Mouse (Mus musculus) stomach, embryonic 16.5 days (tissue): ENCODE results near the gene Elac2. TPM values are rescaled to one million over a fixed set of nuclear protein-coding genes. Genes with fewer than 3 reads are reported as not detected.

Source experiments
- ATAC-seq: fragments of 200-750 bp; cut with Nextera tagmentation; 2 replicates; pipeline ENCODE4 v1.8.0; 2017; ENCODE audit warnings: moderate number of reproducible peaks, moderate TSS enrichment; ENCODE audit not compliant: insufficient read depth, low FRiP score
- H3K27ac ChIP-seq: fragments of 300-500 bp; sonication (generic); 2 replicates; pipeline ENCODE4 v1.5.1; 2014; ENCODE audit warnings: low read length
- H3K27me3 ChIP-seq: fragments of 300-500 bp; sonication (generic); 2 replicates; pipeline ENCODE4 v1.6.1; 2014; ENCODE audit warnings: low read length, control low read depth, mixed read lengths; ENCODE audit not compliant: control insufficient read depth, insufficient read depth
- H3K36me3 ChIP-seq: fragments of 300-500 bp; sonication (generic); 2 replicates; pipeline ENCODE4 v1.6.1; 2014; ENCODE audit warnings: low read length; ENCODE audit not compliant: control insufficient read depth, insufficient read depth
- H3K4me1 ChIP-seq: fragments of 300-500 bp; sonication (generic); 2 replicates; pipeline ENCODE4 v1.6.1; 2014; ENCODE audit warnings: low read length, control low read depth, mixed read lengths; ENCODE audit not compliant: control insufficient read depth, insufficient read depth
- H3K4me2 ChIP-seq: fragments of 300-500 bp; sonication (generic); 2 replicates; pipeline ENCODE4 v1.6.1; 2014; ENCODE audit warnings: low read depth, low read length, mixed read lengths
- H3K4me3 ChIP-seq: fragments of 300-500 bp; sonication (generic); replicated peaks from 2 replicates; pipeline ENCODE4 v1.5.1; 2014; ENCODE audit warnings: mild to moderate bottlenecking, low read length
- H3K9ac ChIP-seq: fragments of 300-500 bp; sonication (generic); 2 replicates; pipeline ENCODE4 v1.6.1; 2014; ENCODE audit warnings: low read length
- H3K9me3 ChIP-seq: fragments of 300-500 bp; sonication (generic); replicated peaks from 2 replicates; pipeline ENCODE4 v1.6.1; 2016; ENCODE audit warnings: low read length, control low read depth; ENCODE audit not compliant: control insufficient read depth
- WGBS: fragments of 180-500 bp; shearing (Covaris S2); extraction: QIAGEN DNeasy Blood & Tissue Kit; methylation state at CpG from one replicate; pipeline ENCODE4 v1.1.7; 2014; 5-methylcytosine and 5-hydroxymethylcytosine counted together
- polyA plus RNA-seq: library from polyadenylated mRNA; unstranded; fragments of >200 nt; fragmentation: Nextera tagmentation; extraction: Ambion mirVana; gene quantifications from 2 replicates; pipeline ENCODE4 v1.2.1, GENCODE M21; 2015

Gene Elac2
- 23.5 and 23.6 TPM in 2 replicates for polyA plus RNA-seq

GRCm38 (mm10) chr11:64978720-64979488, at the start of gene Elac2:
Gene Elac2, plus strand, starts transcription at chr11:64979038.
- H3K9me3 ChIP-seq: no peaks in the 10 kb centered on the region
- peaks cover 10% of the 10 kb centered on the region; the same call in 1 of the 2 replicates for H3K36me3 ChIP-seq
- H3K4me2 ChIP-seq: peak within 1 kb of the TSS; percentile 75
- H3K27me3 ChIP-seq: no peaks in the 10 kb centered on the region
- WGBS: under 1% methylated on average over 61 of the region's 65 CpGs
- H3K4me3 ChIP-seq: peak within 1 kb of the TSS; percentile 89
- H3K9ac ChIP-seq: peak within 1 kb of the TSS; percentile 89
- peak; percentile 100 for ATAC-seq
- no peak within 1 kb of the TSS for H3K27ac ChIP-seq
- H3K4me1 ChIP-seq: peaks cover 8% of the 10 kb centered on the region; the same call in 1 of the 2 replicates

DNA sequence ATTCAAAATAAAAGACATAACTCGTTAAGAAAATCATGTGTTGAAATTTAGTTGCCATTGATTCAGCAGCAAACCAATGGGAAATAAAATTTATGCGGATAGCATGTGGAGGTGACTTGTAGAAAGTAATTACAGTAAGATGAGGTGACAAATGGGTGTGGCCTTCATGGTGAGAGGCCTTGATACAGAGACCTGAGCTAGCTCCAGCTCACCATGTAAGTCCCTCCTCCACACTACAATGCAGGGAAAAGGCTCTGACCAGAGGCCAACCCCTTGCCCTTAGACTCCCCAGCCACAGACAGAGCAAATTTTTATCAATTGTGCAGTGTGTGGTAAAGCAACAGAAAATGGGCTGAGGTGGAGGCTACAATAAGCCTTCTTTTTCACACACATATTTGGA, 49.7 kb upstream of the Elac2 start:
- no peak overlapping the region for H3K9ac ChIP-seq
- H3K27ac ChIP-seq: no peak overlapping the region
- no peaks in the 10 kb centered on the region for H3K27me3 ChIP-seq
- no peak overlapping the region for H3K4me2 ChIP-seq
- no peak overlapping the region for H3K4me3 ChIP-seq
- peaks cover 4% of the 10 kb centered on the region; the same call in 1 of the 2 replicates for H3K4me1 ChIP-seq
- 85% methylated on average over 2 of the region's 2 CpGs for WGBS
- ATAC-seq: no peak
- H3K36me3 ChIP-seq: no peaks in the 10 kb centered on the region
- no peaks in the 10 kb centered on the region for H3K9me3 ChIP-seq

DNA sequence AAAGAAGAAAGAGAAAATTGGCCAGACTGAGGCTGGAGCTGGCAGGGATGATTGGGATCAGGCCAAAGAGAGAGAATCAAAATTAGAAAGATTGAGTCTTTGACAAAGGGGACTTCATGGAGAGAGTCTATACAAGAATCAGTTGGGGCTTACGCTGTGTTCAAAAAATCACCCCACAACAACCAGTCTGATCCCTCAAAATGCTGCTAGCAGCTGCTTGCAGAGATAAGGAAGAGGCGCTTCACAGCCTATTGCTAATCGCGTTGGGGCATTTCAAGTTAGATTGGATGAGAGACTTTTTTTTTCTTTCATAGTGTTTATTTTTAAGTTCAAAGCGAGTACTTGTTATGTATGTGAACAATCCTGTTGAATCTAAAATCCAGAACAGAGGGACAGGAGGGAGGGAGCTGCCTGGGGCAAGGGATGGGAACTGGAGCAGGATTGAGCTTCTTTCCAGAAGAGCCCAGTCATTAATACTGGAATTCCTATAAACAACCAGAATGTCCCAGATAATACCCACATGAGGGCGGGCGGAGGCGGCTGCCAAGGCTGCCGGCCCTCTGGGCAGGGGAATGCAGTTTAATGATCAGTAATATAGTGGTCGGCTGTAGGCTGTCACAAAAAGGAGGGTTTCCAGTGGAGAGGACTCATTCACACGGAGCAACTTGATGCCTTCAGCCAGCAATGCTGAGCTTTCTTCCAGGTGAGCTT, 47.6 kb upstream of the Elac2 start:
- no peak overlapping the region for H3K27ac ChIP-seq
- peaks cover 4% of the 10 kb centered on the region; the same call in 1 of the 2 replicates for H3K4me1 ChIP-seq
- no peak for ATAC-seq
- H3K27me3 ChIP-seq: no peaks in the 10 kb centered on the region
- no peak overlapping the region for H3K4me3 ChIP-seq
- H3K4me2 ChIP-seq: no peak overlapping the region
- WGBS: 41% methylated on average over 11 of the region's 11 CpGs
- no peaks in the 10 kb centered on the region for H3K9me3 ChIP-seq
- no peak overlapping the region for H3K9ac ChIP-seq
- no peaks in the 10 kb centered on the region for H3K36me3 ChIP-seq

DNA sequence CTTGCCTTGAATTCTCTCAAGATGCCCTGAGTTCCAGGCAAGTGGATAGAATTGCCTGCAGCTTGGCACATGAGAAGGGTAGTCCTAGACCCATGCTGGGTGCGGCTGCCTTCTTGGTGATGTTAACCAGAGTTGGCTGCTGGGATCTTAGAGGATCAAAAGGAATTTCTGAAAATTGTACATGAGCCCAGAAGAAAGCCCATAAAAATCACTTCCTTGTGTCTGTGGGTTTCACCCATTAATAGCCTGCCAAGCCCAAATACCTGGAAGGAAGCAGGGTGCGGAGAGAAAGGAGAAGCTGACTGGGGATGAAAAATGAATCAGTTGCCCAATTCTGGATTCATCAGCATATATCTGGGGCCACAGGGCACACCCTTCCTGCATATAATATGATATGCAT, 41.6 kb upstream of the Elac2 start:
- no peaks in the 10 kb centered on the region for H3K9me3 ChIP-seq
- no peak overlapping the region for H3K27ac ChIP-seq
- 77% methylated on average over 2 of the region's 2 CpGs for WGBS
- no peaks in the 10 kb centered on the region for H3K4me1 ChIP-seq
- no peak overlapping the region for H3K4me3 ChIP-seq
- H3K4me2 ChIP-seq: no peak overlapping the region
- ATAC-seq: no peak
- H3K27me3 ChIP-seq: no peaks in the 10 kb centered on the region
- H3K36me3 ChIP-seq: no peaks in the 10 kb centered on the region
- no peak overlapping the region for H3K9ac ChIP-seq

- no peak for ATAC-seq
- H3K9me3 ChIP-seq: no peaks in the 10 kb centered on the region
- no peak overlapping the region for H3K27ac ChIP-seq
- H3K36me3 ChIP-seq: no peaks in the 10 kb centered on the region
- no peak overlapping the region for H3K4me2 ChIP-seq
- no peak overlapping the region for H3K4me3 ChIP-seq
- H3K27me3 ChIP-seq: no peaks in the 10 kb centered on the region
- H3K9ac ChIP-seq: no peak overlapping the region
- WGBS: 89% methylated on average over 2 of the region's 2 CpGs
- H3K4me1 ChIP-seq: no peaks in the 10 kb centered on the region
Observed at GRCm38 (mm10) chr11:64941193-64941592, 37.6 kb upstream of the Elac2 start.

- ATAC-seq: no peak
- Histone ChIP-seq H3K4me1 (no peaks in the 10 kb centered on the region), H3K36me3 (no peaks in the 10 kb centered on the region), H3K4me2 (no peak overlapping the region), H3K9ac (no peak overlapping the region), H3K27me3 (no peaks in the 10 kb centered on the region), H3K9me3 (no peaks in the 10 kb centered on the region), H3K27ac (no peak overlapping the region), H3K4me3 (no peak overlapping the region)
- 79% methylated on average over 3 of the region's 3 CpGs for WGBS
Observed at GRCm38 (mm10) chr11:64949782-64950181, 29.1 kb upstream of the Elac2 start.

DNA sequence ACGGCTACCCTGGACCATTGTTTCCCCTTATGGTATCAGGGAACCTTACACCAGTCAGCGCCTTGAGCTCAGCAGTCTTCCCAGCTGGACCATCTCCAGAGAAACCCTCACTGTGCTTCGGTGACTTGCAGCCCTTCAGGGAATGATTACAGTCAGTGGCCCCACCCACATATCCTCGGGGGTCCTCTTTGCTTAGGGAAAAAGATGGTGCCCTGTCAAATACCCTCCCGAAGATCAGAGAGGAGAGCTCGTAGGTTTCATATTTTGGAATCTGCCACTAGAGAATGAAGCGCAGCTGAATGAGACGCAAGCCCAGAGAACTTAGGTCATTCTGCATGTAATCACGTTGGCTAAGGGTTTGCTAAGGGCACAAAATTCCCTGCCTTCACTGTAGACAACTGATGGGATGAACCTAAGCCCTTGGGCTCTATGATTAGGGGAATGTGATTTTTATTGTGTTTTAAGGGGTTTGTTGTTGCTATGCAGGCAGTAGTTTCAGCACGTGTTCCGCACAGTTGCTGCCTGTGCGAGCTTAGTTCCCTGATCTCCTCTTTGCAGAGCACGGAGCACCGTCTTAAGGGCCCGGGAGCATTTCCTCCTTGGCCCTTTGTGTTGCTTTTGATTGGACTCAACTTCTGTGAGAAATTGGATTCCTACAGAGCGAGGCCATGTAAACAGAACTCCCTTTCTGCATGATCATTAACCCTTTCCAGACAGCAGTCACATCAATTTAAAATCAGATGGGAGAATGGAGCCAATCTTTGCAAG, 21.7 kb upstream of the Elac2 start:
- H3K9ac ChIP-seq: peak overlapping the region; percentile 43; the same call in 1 of the 2 replicates
- H3K4me1 ChIP-seq: peaks cover 8% of the 10 kb centered on the region
- no peaks in the 10 kb centered on the region for H3K27me3 ChIP-seq
- H3K27ac ChIP-seq: no peak overlapping the region; the same call in 1 of the 2 replicates
- peak overlapping the region; percentile 26 for H3K4me3 ChIP-seq
- peak overlapping the region; percentile 61 for H3K4me2 ChIP-seq
- ATAC-seq: no peak
- no peaks in the 10 kb centered on the region for H3K9me3 ChIP-seq
- H3K36me3 ChIP-seq: no peaks in the 10 kb centered on the region
- 4% methylated on average over 16 of the region's 16 CpGs for WGBS

GRCm38 (mm10) chr11:64962629-64963028, 16.2 kb upstream of the Elac2 start:
- WGBS: 92% methylated on average over 2 of the region's 2 CpGs
- H3K27me3 ChIP-seq: no peaks in the 10 kb centered on the region
- no peak for ATAC-seq
- H3K4me1 ChIP-seq: no peaks in the 10 kb centered on the region
- H3K9me3 ChIP-seq: no peaks in the 10 kb centered on the region
- no peak overlapping the region for H3K27ac ChIP-seq
- H3K36me3 ChIP-seq: no peaks in the 10 kb centered on the region
- no peak overlapping the region for H3K4me3 ChIP-seq
- no peak overlapping the region for H3K4me2 ChIP-seq
- no peak overlapping the region for H3K9ac ChIP-seq
